Mouse (Mus musculus): Measurements from ENCODE around the gene Gm11937.
"Not testable (repeated sequence)": the region's sequence is repeated elsewhere in the genome, so short reads cannot be mapped to it uniquely, and the experiment has no call there.

The Gm11937 gene

DNA sequence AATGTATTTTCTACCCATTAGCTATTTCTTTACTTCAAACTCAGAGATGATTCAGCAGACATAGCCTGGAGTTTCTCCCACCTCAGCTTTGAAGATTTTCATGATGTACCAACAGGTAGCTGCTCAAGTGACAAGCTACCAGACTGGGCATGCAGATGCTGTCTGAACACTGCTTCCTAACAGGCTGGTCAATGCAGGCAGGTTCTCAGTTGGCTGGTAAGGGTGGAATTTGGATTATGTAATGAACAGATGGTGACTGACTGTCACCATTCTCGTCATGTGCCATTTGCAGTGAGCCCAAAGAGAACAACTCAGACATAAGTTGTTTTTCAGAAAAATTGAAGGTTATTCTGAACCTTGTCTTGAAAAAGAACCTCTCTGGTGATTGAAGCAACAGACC lies 863 bp downstream of the Gm11937 start:
- TF ChIP-seq GATA4 (IDR thresholded peaks at IDR 0.05; ENCODE audit: insufficient replicate concordance, low read length), result no peak

DNA sequence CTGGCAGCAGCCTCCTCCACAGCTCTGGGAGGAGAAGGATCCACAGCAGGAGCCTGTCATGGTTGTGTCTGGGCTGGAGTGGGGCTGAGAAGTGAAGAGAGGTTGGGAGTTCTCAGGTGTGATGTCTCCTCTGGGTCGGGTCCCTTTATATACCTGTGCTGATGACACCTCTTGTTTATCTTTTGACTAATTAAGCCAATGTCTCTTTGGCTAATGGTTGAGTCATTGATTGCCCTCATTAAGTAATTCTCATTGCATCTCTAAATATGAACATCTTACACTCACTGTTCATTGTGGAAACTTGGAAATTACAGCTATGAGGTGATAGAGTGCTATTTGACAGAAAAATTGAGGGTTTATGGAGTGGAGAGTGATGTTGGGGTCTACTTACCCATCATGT lies 6.8 kb downstream of the Gm11937 start, which contains the start of gene Gm11938:
TSS of gene Gm11938 (minus strand) at position 101 of the 400 bp plus-strand sequence.
- TF ChIP-seq GATA4 (IDR thresholded peaks at IDR 0.05; ENCODE audit: insufficient replicate concordance, low read length), result not testable (repeated sequence)

DNA sequence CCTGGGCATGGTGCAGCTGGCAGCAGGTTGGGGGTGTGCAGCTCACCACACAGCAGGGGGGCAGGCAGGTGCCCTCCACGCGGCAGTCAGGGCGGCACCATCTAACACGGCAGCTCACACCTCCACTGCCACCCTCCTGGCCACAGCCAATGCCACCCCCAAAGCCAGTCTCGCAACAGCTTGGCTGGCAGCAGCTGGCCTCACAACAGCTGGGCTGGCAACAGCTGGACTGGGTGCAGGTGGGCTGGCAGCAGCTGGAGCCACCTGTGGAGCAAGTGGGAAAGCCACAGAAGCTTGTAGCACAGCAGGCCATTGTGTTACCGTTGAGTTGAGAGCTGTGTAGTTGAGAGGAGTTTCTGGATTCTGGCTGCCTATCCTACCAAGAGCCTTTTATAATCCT lies 12.2 kb downstream of the Gm11937 start, which contains the start of gene Krtap9-3:
TSS of gene Krtap9-3 (minus strand) at position 364 of the 400 bp plus-strand sequence.
- not testable (repeated sequence) for TF ChIP-seq GATA4 (IDR thresholded peaks at IDR 0.05; ENCODE audit: insufficient replicate concordance, low read length)

GRCm38 (mm10) chr11:99590981-99591380 lies 19.0 kb downstream of the Gm11937 start, which contains the start of gene Krtap1-3:
Gene Krtap1-3, minus strand, starts transcription at chr11:99591339.
- TF ChIP-seq GATA4 (IDR thresholded peaks at IDR 0.05; ENCODE audit: insufficient replicate concordance, low read length), result no peak

- no peak for TF ChIP-seq GATA4 (IDR thresholded peaks at IDR 0.05; ENCODE audit: insufficient replicate concordance, low read length)
Measured at GRCm38 (mm10) chr11:99585096-99585495, 24.9 kb downstream of the Gm11937 start.

- no peak for TF ChIP-seq GATA4 (IDR thresholded peaks at IDR 0.05; ENCODE audit: insufficient replicate concordance, low read length)
Measured at GRCm38 (mm10) chr11:99583245-99583704, 26.7 kb downstream of the Gm11937 start, which contains the start of gene Krtap1-4. Gene Krtap1-4, minus strand, starts transcription at chr11:99583654.

GRCm38 (mm10) chr11:99581564-99581963 lies 28.4 kb downstream of the Gm11937 start:
- TF ChIP-seq GATA4 (IDR thresholded peaks at IDR 0.05; ENCODE audit: insufficient replicate concordance, low read length), result no peak

- TF ChIP-seq GATA4 (IDR thresholded peaks at IDR 0.05; ENCODE audit: insufficient replicate concordance, low read length), result no peak
Measured at GRCm38 (mm10) chr11:99581051-99581450, 28.9 kb downstream of the Gm11937 start.

- TF ChIP-seq GATA4 (IDR thresholded peaks at IDR 0.05; ENCODE audit: insufficient replicate concordance, low read length), result no peak
Measured at GRCm38 (mm10) chr11:99580636-99581035, 29.4 kb downstream of the Gm11937 start, which contains the start of gene Krtap1-5. Gene Krtap1-5, minus strand, starts transcription at chr11:99581016.

DNA sequence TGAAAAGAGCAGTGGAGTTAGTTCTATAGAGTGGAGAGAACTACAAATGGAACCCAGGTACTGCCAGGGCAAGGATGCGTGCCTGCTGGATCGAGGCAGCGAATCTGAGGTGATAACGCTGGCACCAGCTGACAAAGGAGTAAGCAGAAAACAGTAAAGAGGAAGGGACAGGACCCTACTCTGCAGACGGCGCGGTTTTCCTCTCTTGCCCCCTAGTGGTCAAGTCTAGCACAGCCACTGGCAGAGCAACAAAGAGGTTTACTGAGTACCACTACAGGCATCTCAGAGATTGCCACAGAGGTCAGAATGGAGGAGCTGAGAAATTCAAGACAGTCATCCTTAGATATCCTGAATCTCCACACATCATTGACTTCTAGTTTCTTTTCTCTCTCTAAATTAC lies 35.9 kb downstream of the Gm11937 start:
- TF ChIP-seq GATA4 (IDR thresholded peaks at IDR 0.05; ENCODE audit: insufficient replicate concordance, low read length), result no peak

DNA sequence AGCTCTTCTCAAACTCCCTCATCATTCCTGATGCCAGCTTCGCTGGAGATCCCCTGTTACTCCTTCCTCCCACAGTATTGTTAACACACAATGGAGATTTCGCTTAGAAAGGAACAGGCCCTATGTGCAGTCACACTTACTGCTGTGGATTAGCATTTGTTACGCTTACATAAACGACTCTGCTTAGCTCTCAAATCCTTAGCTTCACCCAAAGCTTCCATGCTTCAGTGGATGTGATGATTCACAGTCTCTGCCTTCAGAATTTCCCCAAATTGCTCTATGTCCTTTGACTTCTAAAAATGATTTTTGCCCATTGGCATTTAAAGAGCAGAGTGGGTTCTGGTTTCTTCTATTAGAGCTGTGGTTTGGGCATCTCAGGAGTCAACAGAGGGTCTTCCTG lies 36.8 kb downstream of the Gm11937 start:
- no peak for TF ChIP-seq GATA4 (IDR thresholded peaks at IDR 0.05; ENCODE audit: insufficient replicate concordance, low read length)

- TF ChIP-seq GATA4 (IDR thresholded peaks at IDR 0.05; ENCODE audit: insufficient replicate concordance, low read length), result no peak
Measured at GRCm38 (mm10) chr11:99566530-99566929, 43.5 kb downstream of the Gm11937 start, which contains the start of gene Krtap3-1. Gene Krtap3-1, minus strand, starts transcription at chr11:99566630.

DNA sequence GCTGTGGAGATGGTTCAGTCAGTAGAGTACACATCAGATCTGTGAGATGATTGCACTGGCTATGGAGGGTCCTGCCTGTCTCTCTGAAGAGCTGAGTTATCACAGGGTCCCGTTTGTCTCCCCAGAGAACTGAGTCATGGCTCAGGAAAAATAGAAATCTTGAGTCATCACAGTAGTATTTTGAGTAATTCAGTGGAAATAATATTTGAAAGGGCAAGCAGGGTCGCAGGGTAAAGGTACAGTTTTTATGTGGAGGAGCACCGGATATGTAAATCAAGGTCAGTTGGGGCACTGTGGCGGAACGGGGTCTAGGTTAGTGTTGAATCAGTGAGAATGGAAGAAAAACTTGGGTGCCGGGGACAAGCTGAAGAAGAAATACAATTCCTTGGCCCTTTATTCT lies 47.4 kb downstream of the Gm11937 start:
- TF ChIP-seq GATA4 (IDR thresholded peaks at IDR 0.05; ENCODE audit: insufficient replicate concordance, low read length), result no peak

Data from liver, adult (tissue).